Mouse (Mus musculus): Measurements from ENCODE around the gene Ino80e. TPM values are rescaled to one million over a fixed set of nuclear protein-coding genes. Genes with fewer than 3 reads are reported as not detected.

The Ino80e gene
- total and polyA plus RNA-seq, 3 experiments: 42.5 to 75.0 (median 44.5) TPM

GRCm38 (mm10) chr7:126815726-126816222, 46.4 kb downstream of the Ino80e start:
- peak; percentile 55 for DNase-seq

- DNase-seq: no peak
Observed at GRCm38 (mm10) chr7:126809723-126810369, 52.3 kb downstream of the Ino80e start.

GRCm38 (mm10) chr7:126808703-126809455, 53.3 kb downstream of the Ino80e start:
- DNase-seq: peak; percentile 93

GRCm38 (mm10) chr7:126807405-126807804, 54.8 kb downstream of the Ino80e start:
- peak; percentile 60 for DNase-seq

- no peak for DNase-seq
Observed at GRCm38 (mm10) chr7:126806956-126807355, 55.2 kb downstream of the Ino80e start.

- no peak for DNase-seq
Observed at GRCm38 (mm10) chr7:126803751-126804150, 58.4 kb downstream of the Ino80e start.

GRCm38 (mm10) chr7:126803181-126803580, 59.0 kb downstream of the Ino80e start:
- peak; percentile 73 for DNase-seq

- DNase-seq: peak; percentile 70
Observed at GRCm38 (mm10) chr7:126802134-126802889, 59.9 kb downstream of the Ino80e start.

GRCm38 (mm10) chr7:126801057-126801422, 61.1 kb downstream of the Ino80e start:
- no peak for DNase-seq

Other genes with a start within 250 kb of the Ino80e start
Only the 30 nearest of the 31 such genes appear.
- gene Sgf29, start 213.1 kb downstream of the Ino80e start, total RNA-seq (2021): 10 to 100 TPM; 39.9 to 49.7 TPM
- 64.5 and 74.4 TPM in 2 replicates for gene Sgf29, start 213.1 kb downstream of the Ino80e start, polyA plus RNA-seq (2012; rRNA removed)
- 10 to 100 TPM; 48.1 to 52.7 TPM for gene Sult1a1, start 185.9 kb downstream of the Ino80e start, total RNA-seq (2021)
- gene Sult1a1, start 185.9 kb downstream of the Ino80e start, polyA plus RNA-seq (2012; rRNA removed): 29.3 and 34.3 TPM in 2 replicates
- 100 to 1,000 TPM; 101 to 104 TPM for gene Bola2, start 167.0 kb downstream of the Ino80e start, total RNA-seq (2021)
- gene Bola2, start 167.0 kb downstream of the Ino80e start, polyA plus RNA-seq (2012; rRNA removed): 44.1 and 48.7 TPM in 2 replicates
- gene Slx1b, start 166.6 kb downstream of the Ino80e start, total RNA-seq (2021): 10 to 100 TPM; 11.3 to 13.5 TPM
- gene Slx1b, start 166.6 kb downstream of the Ino80e start, polyA plus RNA-seq (2012; rRNA removed): 35.0 and 35.7 TPM in 2 replicates
- gene Coro1a, start 154.6 kb downstream of the Ino80e start, total RNA-seq (2021): 10 to 100 TPM; 11.6 to 24.3 TPM
- 49.5 and 67.1 TPM in 2 replicates for gene Coro1a, start 154.6 kb downstream of the Ino80e start, polyA plus RNA-seq (2012; rRNA removed)
- gene Mapk3, start 102.8 kb downstream of the Ino80e start, total RNA-seq (2021): 100 to 1,000 TPM; 139 to 169 TPM
- gene Mapk3, start 102.8 kb downstream of the Ino80e start, polyA plus RNA-seq (2012; rRNA removed): 242 and 299 TPM in 2 replicates
- 1 to 10 TPM; 2.4 TPM for gene Gdpd3, start 96.0 kb downstream of the Ino80e start, total RNA-seq (2021)
- gene Gdpd3, start 96.0 kb downstream of the Ino80e start, polyA plus RNA-seq (2012; rRNA removed): 10.2 and 10.3 TPM in 2 replicates
- gene Ypel3, start 85.4 kb downstream of the Ino80e start, total RNA-seq (2021): 100 to 1,000 TPM in 1 of 2 experiments, 10 to 100 TPM in 1; 92.8 to 136 TPM
- gene Ypel3, start 85.4 kb downstream of the Ino80e start, polyA plus RNA-seq (2012; rRNA removed): 970 and 1,207 TPM in 2 replicates
- gene Tbx6, start 80.9 kb downstream of the Ino80e start, total RNA-seq (2021): under 1 TPM; 0.31 to 0.75 TPM
- 3.4 and 3.7 TPM in 2 replicates for gene Tbx6, start 80.9 kb downstream of the Ino80e start, polyA plus RNA-seq (2012; rRNA removed)
- gene Ppp4c, start 69.9 kb downstream of the Ino80e start, total RNA-seq (2021): 10 to 100 TPM; 77.4 to 86.0 TPM
- gene Ppp4c, start 69.9 kb downstream of the Ino80e start, polyA plus RNA-seq (2012; rRNA removed): 89.8 and 92.4 TPM in 2 replicates
- 10 to 100 TPM; 16.4 to 21.0 TPM for gene Fam57b, start 64.7 kb downstream of the Ino80e start, total RNA-seq (2021)
- gene Fam57b, start 64.7 kb downstream of the Ino80e start, polyA plus RNA-seq (2012; rRNA removed): 27.8 and 40.9 TPM in 2 replicates
- not detected for gene 4930451I11Rik, start 30.7 kb downstream of the Ino80e start, total RNA-seq (2021)
- not detected in 2 replicates for gene 4930451I11Rik, start 30.7 kb downstream of the Ino80e start, polyA plus RNA-seq (2012; rRNA removed)
- gene Doc2a, start 15.0 kb downstream of the Ino80e start, total RNA-seq (2021): under 1 TPM; 0.40 to 0.52 TPM
- 0.52 and 0.83 TPM in 2 replicates for gene Doc2a, start 15.0 kb downstream of the Ino80e start, polyA plus RNA-seq (2012; rRNA removed)
- 10 to 100 TPM in 1 of 2 experiments, 1 to 10 TPM in 1; 8.2 to 16.3 TPM for gene Hirip3, start 405 bp downstream of the Ino80e start, total RNA-seq (2021)
- 1.4 and 2.9 TPM in 2 replicates for gene Hirip3, start 405 bp downstream of the Ino80e start, polyA plus RNA-seq (2012; rRNA removed)
- 10 to 100 TPM; 60.6 to 66.8 TPM for gene Taok2, start 22.3 kb upstream of the Ino80e start, total RNA-seq (2021)
- gene Taok2, start 22.3 kb upstream of the Ino80e start, polyA plus RNA-seq (2012; rRNA removed): 136 and 169 TPM in 2 replicates
- gene Tmem219, start 60.5 kb upstream of the Ino80e start, total RNA-seq (2021): 10 to 100 TPM; 28.1 to 35.4 TPM
- 242 and 243 TPM in 2 replicates for gene Tmem219, start 60.5 kb upstream of the Ino80e start, polyA plus RNA-seq (2012; rRNA removed)
- 10 to 100 TPM; 25.9 to 26.8 TPM for gene Kctd13, start 66.5 kb upstream of the Ino80e start, total RNA-seq (2021)
- 52.0 and 52.9 TPM in 2 replicates for gene Kctd13, start 66.5 kb upstream of the Ino80e start, polyA plus RNA-seq (2012; rRNA removed)
- 1 to 10 TPM in 1 of 2 experiments, under 1 TPM in 1; 0.66 to 2.2 TPM for gene Asphd1, start 87.2 kb upstream of the Ino80e start, total RNA-seq (2021)
- gene Asphd1, start 87.2 kb upstream of the Ino80e start, polyA plus RNA-seq (2012; rRNA removed): 2.0 and 2.5 TPM in 2 replicates
- gene Sez6l2, start 88.2 kb upstream of the Ino80e start, total RNA-seq (2021): 100 to 1,000 TPM in 1 of 2 experiments, 10 to 100 TPM in 1; 87.4 to 126 TPM
- 33.4 and 42.4 TPM in 2 replicates for gene Sez6l2, start 88.2 kb upstream of the Ino80e start, polyA plus RNA-seq (2012; rRNA removed)
- 100 to 1,000 TPM; 102 to 107 TPM for gene Cdipt, start 113.5 kb upstream of the Ino80e start, total RNA-seq (2021)
- 239 and 259 TPM in 2 replicates for gene Cdipt, start 113.5 kb upstream of the Ino80e start, polyA plus RNA-seq (2012; rRNA removed)
- 1 to 10 TPM; 1.6 TPM for gene Cdiptos, start 113.7 kb upstream of the Ino80e start, total RNA-seq (2021)
- 0.43 and 1.4 TPM in 2 replicates for gene Cdiptos, start 113.7 kb upstream of the Ino80e start, polyA plus RNA-seq (2012; rRNA removed)
- gene Mvp, start 152.2 kb upstream of the Ino80e start, total RNA-seq (2021): 100 to 1,000 TPM; 115 to 145 TPM
- 95.3 and 172 TPM in 2 replicates for gene Mvp, start 152.2 kb upstream of the Ino80e start, polyA plus RNA-seq (2012; rRNA removed)
- 1 to 10 TPM in 1 of 2 experiments, not detected in 1; 1.3 TPM for gene Pagr1b, start 154.1 kb upstream of the Ino80e start, total RNA-seq (2021)
- gene Pagr1b, start 154.1 kb upstream of the Ino80e start, polyA plus RNA-seq (2012; rRNA removed): 1.7 and 2.0 TPM in 2 replicates
- gene Pagr1a, start 155.0 kb upstream of the Ino80e start, total RNA-seq (2021): 10 to 100 TPM; 16.4 to 20.3 TPM
- 0.66 and 13.1 TPM in 2 replicates for gene Pagr1a, start 155.0 kb upstream of the Ino80e start, polyA plus RNA-seq (2012; rRNA removed)
- gene Gm42742, start 158.7 kb upstream of the Ino80e start, total RNA-seq (2021): 10 to 100 TPM; 19.9 to 29.2 TPM
- gene Gm42742, start 158.7 kb upstream of the Ino80e start, polyA plus RNA-seq (2012; rRNA removed): 13.7 and 28.4 TPM in 2 replicates
- 1 to 10 TPM; 1.7 to 2.0 TPM for gene Prrt2, start 158.8 kb upstream of the Ino80e start, total RNA-seq (2021)
- 8.5 and 9.5 TPM in 2 replicates for gene Prrt2, start 158.8 kb upstream of the Ino80e start, polyA plus RNA-seq (2012; rRNA removed)
- 100 to 1,000 TPM in 1 of 2 experiments, 10 to 100 TPM in 1; 98.7 to 114 TPM for gene Maz, start 164.7 kb upstream of the Ino80e start, total RNA-seq (2021)
- 833 and 840 TPM in 2 replicates for gene Maz, start 164.7 kb upstream of the Ino80e start, polyA plus RNA-seq (2012; rRNA removed)
- gene Kif22, start 180.1 kb upstream of the Ino80e start, total RNA-seq (2021): 1 to 10 TPM; 2.1 to 2.5 TPM
- 0.64 and 0.89 TPM in 2 replicates for gene Kif22, start 180.1 kb upstream of the Ino80e start, polyA plus RNA-seq (2012; rRNA removed)
- gene Zg16, start 225.0 kb upstream of the Ino80e start, total RNA-seq (2021): not detected
- gene Zg16, start 225.0 kb upstream of the Ino80e start, polyA plus RNA-seq (2012; rRNA removed): 0.18 and 0.49 TPM in 2 replicates
- 1 to 10 TPM; 1.6 to 1.9 TPM for gene AI467606, start 229.0 kb upstream of the Ino80e start, total RNA-seq (2021)
- 7.6 TPM in 2 replicates for gene AI467606, start 229.0 kb upstream of the Ino80e start, polyA plus RNA-seq (2012; rRNA removed)

Measured in adrenal gland, adult 2 months (tissue).